Mouse (Mus musculus): ENCODE measurements around the gene Dnm2.

GRCm38 (mm10) chr9:21419646-21420045 is 5.1 kb upstream of the Dnm2 start:
- TF ChIP-seq POLR2A (IDR thresholded peaks at IDR 0.05; ENCODE audit: control insufficient read depth, extremely low read depth, insufficient read depth, low read length, poor library complexity) (no peak), CTCF (IDR thresholded peaks at IDR 0.05; ENCODE audit: borderline replicate concordance, control insufficient read depth, extremely low read depth, insufficient read depth, low read length, poor library complexity) (no peak)
